Mouse (Mus musculus): ENCODE results near the gene Cd164l2.

- TF ChIP-seq CTCF (IDR thresholded peaks at IDR 0.05; ENCODE audit: low read depth) (no peak), EP300 (IDR thresholded peaks at IDR 0.05; ENCODE audit: low read depth) (no peak)
Observed at GRCm38 (mm10) chr4:133210023-133210787, 1.7 kb upstream of the Cd164l2 start.

Measured in liver, embryonic 14.5 days (tissue).